Mouse (Mus musculus) liver, adult 2 months (tissue): ENCODE data around the gene Tenm2.

ENCODE experiments used
- CTCF ChIP-seq: fragments of 200-500 bp; IDR thresholded peaks from 2 replicates; pipeline ENCODE4 v1.5.1; 2011; ENCODE audit warnings: low read depth, low read length, control low read depth
- POLR2A ChIP-seq: fragments of 200-500 bp; IDR thresholded peaks from 2 replicates; pipeline ENCODE4 v1.6.1; 2011; ENCODE audit warnings: low read length, control low read depth; ENCODE audit not compliant: insufficient read depth; ENCODE audit errors: extremely low read depth

- TF ChIP-seq CTCF (no peak), POLR2A (no peak)
These were observed 85.8 kb downstream of the Tenm2 start for GRCm38 (mm10) chr11:37150011-37150410.
